Mouse (Mus musculus) urinary bladder, adult 2 months (tissue): Measurements from ENCODE around the gene Wasf1. TPM values are rescaled to one million over a fixed set of nuclear protein-coding genes. Genes with fewer than 3 reads are reported as not detected.

Experiments
- DNase-seq: peaks from one replicate; pipeline ENCODE4 v3.0.0; 2022; ENCODE audit warnings: low spot score
- polyA plus RNA-seq: library from polyadenylated mRNA; depleted of rRNA; stranded (reverse); fragments of >200 nt; gene quantifications from 2 replicates; pipeline ENCODE4 v1.2.3, GENCODE M21; 2012; rRNA removed

Gene Wasf1
- 1.1 and 1.2 TPM in 2 replicates for polyA plus RNA-seq

- peak; percentile 74 for DNase-seq
Observed at GRCm38 (mm10) chr10:40882831-40883643, at the start of gene Wasf1, which contains the start of gene Cdc40. Wasf1 (plus strand) TSS chr10:40883475. Cdc40 (minus strand) TSS chr10:40883311.

GRCm38 (mm10) chr10:40840086-40840485 is 43.2 kb upstream of the Wasf1 start:
- no peak for DNase-seq

GRCm38 (mm10) chr10:40843841-40844240 is 39.4 kb upstream of the Wasf1 start:
- DNase-seq: no peak

GRCm38 (mm10) chr10:40844546-40844945 is 38.7 kb upstream of the Wasf1 start:
- no peak for DNase-seq

GRCm38 (mm10) chr10:40845626-40846025 is 37.6 kb upstream of the Wasf1 start:
- DNase-seq: no peak

- no peak for DNase-seq
Observed at GRCm38 (mm10) chr10:40847176-40847874, 36.0 kb upstream of the Wasf1 start.

- no peak for DNase-seq
Observed at GRCm38 (mm10) chr10:40850644-40851043, 32.6 kb upstream of the Wasf1 start.

GRCm38 (mm10) chr10:40851138-40851537 is 32.1 kb upstream of the Wasf1 start:
- DNase-seq: no peak

- DNase-seq: no peak
Observed at GRCm38 (mm10) chr10:40855616-40856015, 27.7 kb upstream of the Wasf1 start.

- no peak for DNase-seq
Observed at GRCm38 (mm10) chr10:40856703-40857102, 26.6 kb upstream of the Wasf1 start.

GRCm38 (mm10) chr10:40857599-40857998 is 25.7 kb upstream of the Wasf1 start:
- no peak for DNase-seq

GRCm38 (mm10) chr10:40868081-40868480 is 15.2 kb upstream of the Wasf1 start:
- no peak for DNase-seq

- no peak for DNase-seq
Observed at GRCm38 (mm10) chr10:40871301-40871700, 12.0 kb upstream of the Wasf1 start.

GRCm38 (mm10) chr10:40872052-40872451 is 11.2 kb upstream of the Wasf1 start:
- no peak for DNase-seq

GRCm38 (mm10) chr10:40878246-40878645 is 5.0 kb upstream of the Wasf1 start:
- DNase-seq: no peak

- DNase-seq: no peak
Observed at GRCm38 (mm10) chr10:40879969-40880368, 3.3 kb upstream of the Wasf1 start.

GRCm38 (mm10) chr10:40881236-40881635 is 2.0 kb upstream of the Wasf1 start:
- no peak for DNase-seq

GRCm38 (mm10) chr10:40882333-40882732 is 942 bp upstream of the Wasf1 start:
- DNase-seq: no peak

GRCm38 (mm10) chr10:40883644-40884278 is 486 bp downstream of the Wasf1 start:
- DNase-seq: peak; percentile 25

GRCm38 (mm10) chr10:40884279-40884806 is 1.1 kb downstream of the Wasf1 start:
- DNase-seq: peak; percentile 28

- no peak for DNase-seq
Observed at GRCm38 (mm10) chr10:40885432-40885831, 2.2 kb downstream of the Wasf1 start.

- no peak for DNase-seq
Observed at GRCm38 (mm10) chr10:40887316-40887715, 4.0 kb downstream of the Wasf1 start.
